Mouse (Mus musculus) heart, postnatal 10 days (tissue): ENCODE results near the gene Jhy. TPM values are rescaled to one million over a fixed set of nuclear protein-coding genes. Genes with fewer than 3 reads are reported as not detected.

ENCODE experiments used
- DNase-seq, 2 experiments: peaks; one replicate each; pipeline ENCODE4 v3.0.0; 2021
- intact Hi-C: fragments of 180-260 bp; cut with DNase I; formaldehyde crosslinking; loops from one replicate; pipeline ENCODE4 v1.15.1; 2025
- total RNA-seq, 2 experiments: library from RNA; stranded (reverse); gene quantifications; 2 replicates each; pipeline ENCODE4 v1.2.3; 2021

Jhy gene
- total RNA-seq, 2 experiments from 2014 or later, result not detected

GRCm38 (mm10) chr9:40933323-40933722, 30.6 kb downstream of the Jhy start:
- DNase-seq, result no peak
- intact Hi-C loops, result no loop called here

- no peak for DNase-seq
- intact Hi-C loops, result no loop called here
Observed at GRCm38 (mm10) chr9:40927351-40927980, 36.5 kb downstream of the Jhy start.

GRCm38 (mm10) chr9:40917871-40918613, 45.9 kb downstream of the Jhy start:
- intact Hi-C loops, result no loop called here
- DNase-seq, result no peak

- no peak for DNase-seq
- intact Hi-C loops, result no loop called here
Observed at GRCm38 (mm10) chr9:40908915-40909314, 55.0 kb downstream of the Jhy start.

- no peak for DNase-seq
- intact Hi-C loops, result no loop called here
Observed at GRCm38 (mm10) chr9:40908411-40908810, 55.5 kb downstream of the Jhy start.

- intact Hi-C loops, result no loop called here
- DNase-seq, result no peak
Observed at GRCm38 (mm10) chr9:40907413-40907812, 56.5 kb downstream of the Jhy start.

- intact Hi-C loops, result no loop called here
- no peak for DNase-seq
Observed at GRCm38 (mm10) chr9:40892456-40892855, 71.5 kb downstream of the Jhy start.

GRCm38 (mm10) chr9:40889389-40889788, 74.5 kb downstream of the Jhy start:
- intact Hi-C loops, result no loop called here
- DNase-seq, result no peak

GRCm38 (mm10) chr9:40885669-40886068, 78.2 kb downstream of the Jhy start:
- no peak for DNase-seq
- intact Hi-C loops, result no loop called here

- intact Hi-C loops, result no loop called here
Observed at GRCm38 (mm10) chr9:40878998-40879397, 84.9 kb downstream of the Jhy start.

GRCm38 (mm10) chr9:40878291-40878945, 85.5 kb downstream of the Jhy start:
- intact Hi-C loops, result no loop called here
- DNase-seq, result no peak

More at GRCm38 (mm10) chr9:40878998-40879397, 84.9 kb downstream of the Jhy start:
- no peak for DNase-seq

GRCm38 (mm10) chr9:40877881-40878235, 86.1 kb downstream of the Jhy start:
- DNase-seq, result no peak

GRCm38 (mm10) chr9:40877146-40877880, 86.6 kb downstream of the Jhy start:
- intact Hi-C loops, result no loop called here
- peak in 1 of 2 experiments; percentile 12 for DNase-seq

More at GRCm38 (mm10) chr9:40877881-40878235, 86.1 kb downstream of the Jhy start:
- intact Hi-C loops, result no loop called here

- no peak for DNase-seq
- intact Hi-C loops, result no loop called here
Observed at GRCm38 (mm10) chr9:40876693-40877092, 87.2 kb downstream of the Jhy start.

GRCm38 (mm10) chr9:40876164-40876563, 87.8 kb downstream of the Jhy start:
- intact Hi-C loops, result no loop called here

GRCm38 (mm10) chr9:40875431-40875830, 88.5 kb downstream of the Jhy start:
- intact Hi-C loops, result no loop called here
- DNase-seq, result no peak

More at GRCm38 (mm10) chr9:40876164-40876563, 87.8 kb downstream of the Jhy start:
- no peak for DNase-seq

- no peak for DNase-seq
- intact Hi-C loops, result no loop called here
Observed at GRCm38 (mm10) chr9:40874961-40875360, 89.0 kb downstream of the Jhy start.

- DNase-seq, result peak; percentile 63 to 72
- intact Hi-C loops, result no loop called here
Observed at GRCm38 (mm10) chr9:40873556-40874470, 90.1 kb downstream of the Jhy start, which contains the start of gene Bsx. TSS of gene Bsx (plus strand) at chr9:40874127.

GRCm38 (mm10) chr9:40872156-40872478, 91.8 kb downstream of the Jhy start:
- DNase-seq, result no peak
- intact Hi-C loops, result no loop called here
